Mouse (Mus musculus) CH12.LX (cell line): Measurements from ENCODE around the gene Atrip. TPM values are rescaled to one million over a fixed set of nuclear protein-coding genes. Genes with fewer than 3 reads are reported as not detected.

ENCODE experiments used
- DNase-seq: peaks from one replicate; pipeline ENCODE4 v3.0.0-alpha.2; 2013; ENCODE audit errors: extremely low read depth
- H3K27ac ChIP-seq: 2 replicates; pipeline ENCODE4 v1.5.1; 2012; ENCODE audit warnings: low read depth, mild to moderate bottlenecking, control low read depth, moderate library complexity; ENCODE audit not compliant: insufficient read depth
- H3K27me3 ChIP-seq: replicated peaks from 2 replicates; pipeline ENCODE3; 2012; ENCODE audit warnings: inconsistent platforms
- H3K36me3 ChIP-seq, 2 experiments: replicated peaks in 1 of 2; 2 replicates each; pipeline versions ENCODE3 to v1.6.1; 2012; ENCODE audit warnings: inconsistent platforms in 1 of 2, low read length in 1 of 2, mild to moderate bottlenecking in 1 of 2, mixed read lengths in 1 of 2, moderate library complexity in 1 of 2; ENCODE audit not compliant: control insufficient read depth in 1 of 2, insufficient read depth in 1 of 2
- H3K4me1 ChIP-seq, 2 experiments: 2 replicates each; pipeline ENCODE4 v1.6.1; 2012; ENCODE audit warnings: inconsistent platforms in 1 of 2, moderate library complexity in 1 of 2; ENCODE audit not compliant: insufficient read depth in 2 of 2, control insufficient read depth in 1 of 2
- H3K4me2 ChIP-seq: 2 replicates; pipeline ENCODE4 v1.6.1; 2012; ENCODE audit warnings: low read depth, mild to moderate bottlenecking, control low read depth; ENCODE audit not compliant: poor library complexity, insufficient read depth, severe bottlenecking
- H3K4me3 ChIP-seq, 3 experiments: fragments of 150-350 bp in 1 of 3; sonication (generic) in 1 of 3; replicated peaks in 1 of 3; 2 replicates each; pipeline versions ENCODE3 to v1.5.1; 2011 to 2012; ENCODE audit warnings: low read depth in 2 of 3, low read length in 2 of 3, mild to moderate bottlenecking in 2 of 3, moderate library complexity in 2 of 3, control low read depth in 1 of 3, improper control_type of control experiment in 1 of 3, inconsistent platforms in 1 of 3, mixed read lengths in 1 of 3; ENCODE audit not compliant: poor library complexity in 1 of 3
- H3K79me2 ChIP-seq: replicated peaks from 2 replicates; pipeline ENCODE4 v1.6.1; 2012; ENCODE audit warnings: mild to moderate bottlenecking, moderate library complexity; ENCODE audit not compliant: control insufficient read depth, poor library complexity, insufficient read depth, severe bottlenecking; ENCODE audit errors: extremely low read depth
- H3K9ac ChIP-seq: 2 replicates; pipeline ENCODE4 v1.6.1; 2012; ENCODE audit warnings: low read depth, mild to moderate bottlenecking, control low read depth, moderate library complexity; ENCODE audit not compliant: insufficient read depth
- H3K9me3 ChIP-seq: replicated peaks from 2 replicates; pipeline ENCODE3; 2012; ENCODE audit warnings: low read length, inconsistent platforms, mixed read lengths
- BHLHE40 ChIP-seq: IDR thresholded peaks from 2 replicates; pipeline ENCODE4 v1.6.1; 2011; ENCODE audit warnings: mild to moderate bottlenecking, low read depth, low read length, improper control_type of control experiment
- CHD1 ChIP-seq: IDR thresholded peaks from 2 replicates; pipeline ENCODE4 v1.6.1; 2012; ENCODE audit warnings: low read depth, low read length, improper control_type of control experiment, inconsistent platforms
- CTCF ChIP-seq, 2 experiments: IDR thresholded peaks in 1 of 2; conservative IDR thresholded peaks in 1 of 2; 2 replicates each; pipeline ENCODE4 v1.5.1; 2011 to 2012; ENCODE audit warnings: low read depth in 2 of 2, low read length in 2 of 2, improper control_type of control experiment in 1 of 2, inconsistent platforms in 1 of 2, mild to moderate bottlenecking in 1 of 2, moderate library complexity in 1 of 2
- EP300 ChIP-seq: IDR thresholded peaks from 2 replicates; pipeline ENCODE4 v1.6.1; 2011; ENCODE audit warnings: low read length, improper control_type of control experiment
- JUN ChIP-seq: IDR thresholded peaks from 2 replicates; pipeline ENCODE4 v1.6.1; 2011; ENCODE audit warnings: low read depth, mild to moderate bottlenecking, low read length, improper control_type of control experiment, moderate library complexity; ENCODE audit not compliant: insufficient read depth
- KAT2A ChIP-seq: IDR thresholded peaks from 2 replicates; pipeline ENCODE4 v1.6.1; 2012; ENCODE audit warnings: low read length, improper control_type of control experiment, inconsistent platforms; ENCODE audit not compliant: insufficient replicate concordance
- MAX ChIP-seq: IDR thresholded peaks from 2 replicates; pipeline ENCODE4 v1.6.1; 2011; ENCODE audit warnings: low read length, improper control_type of control experiment
- MAZ ChIP-seq: IDR thresholded peaks from 2 replicates; pipeline ENCODE4 v1.6.1; 2012; ENCODE audit warnings: low read depth, mild to moderate bottlenecking, inconsistent platforms, low read length, improper control_type of control experiment, moderate library complexity
- MEF2A ChIP-seq: IDR thresholded peaks from 2 replicates; pipeline ENCODE4 v1.6.1; 2014; ENCODE audit warnings: low read depth, mild to moderate bottlenecking, inconsistent platforms, low read length, improper control_type of control experiment, borderline replicate concordance
- NRF1 ChIP-seq: IDR thresholded peaks from 2 replicates; pipeline ENCODE4 v1.6.1; 2014; ENCODE audit warnings: low read depth, mild to moderate bottlenecking, inconsistent platforms, low read length, improper control_type of control experiment, moderate library complexity
- PAX5 ChIP-seq: IDR thresholded peaks from 2 replicates; pipeline ENCODE4 v1.6.1; 2012; ENCODE audit warnings: low read length, inconsistent platforms, mixed read lengths
- RCOR1 ChIP-seq: conservative IDR thresholded peaks from 2 replicates; pipeline ENCODE4 v1.6.1; 2012; ENCODE audit warnings: low read depth, mild to moderate bottlenecking, inconsistent platforms, low read length, improper control_type of control experiment
- SIN3A ChIP-seq: IDR thresholded peaks from 2 replicates; pipeline ENCODE4 v1.6.1; 2012; ENCODE audit warnings: low read length, improper control_type of control experiment, inconsistent platforms
- UBTF ChIP-seq: IDR thresholded peaks from 2 replicates; pipeline ENCODE4 v1.6.1; 2012; ENCODE audit warnings: low read depth, mild to moderate bottlenecking, inconsistent platforms, low read length, improper control_type of control experiment, moderate library complexity
- USF2 ChIP-seq: conservative IDR thresholded peaks from 2 replicates; pipeline ENCODE4 v1.6.1; 2011; ENCODE audit warnings: low read depth, low read length, improper control_type of control experiment
- ZC3H11A ChIP-seq: IDR thresholded peaks from 2 replicates; pipeline ENCODE4 v1.6.1; 2012; ENCODE audit warnings: low read depth, mild to moderate bottlenecking, inconsistent platforms, low read length, improper control_type of control experiment
- ZKSCAN1 ChIP-seq: IDR thresholded peaks from 2 replicates; pipeline ENCODE4 v1.6.1; 2012; ENCODE audit warnings: low read depth, inconsistent platforms, low read length, improper control_type of control experiment, borderline replicate concordance
- dilution Hi-C: fragments of 300-500 bp; cut with MboI; formaldehyde crosslinking; loops from 2 replicates; pipeline ENCODE4 v1.14.3; 2020; ENCODE audit warnings: low sequenced_read_pairs; ENCODE audit not compliant: extremely low pct_unique_long_range_greater_than_20kb, extremely low pct_ligation_motif_present
- in situ Hi-C: fragments of 300-500 bp; cut with MboI; formaldehyde crosslinking; loops from 3 replicates; pipeline ENCODE4 v1.14.3; 2019; ENCODE audit warnings: low sequenced_read_pairs, low pct_ligation_motif_present, low pct_unique_long_range_greater_than_20kb, mixed read lengths
- polyA plus RNA-seq: library from polyadenylated mRNA; unstranded; fragments of >175 nt; gene quantifications from 2 replicates; pipeline ENCODE4 v1.2.1, GENCODE M21; 2012; ENCODE audit warnings: low read depth; ENCODE audit not compliant: insufficient read length
- total RNA-seq, 2 experiments: library from RNA; depleted of rRNA; stranded (reverse); fragments of 300-350 nt in 1 of 2; fragments of >200 nt in 1 of 2; gene quantifications; 2 replicates each; pipeline ENCODE4 v1.2.3; 2012 to 2014

Atrip gene
- total and polyA plus RNA-seq, 3 experiments = 17.6 to 24.1 (median 18.0) TPM

DNA sequence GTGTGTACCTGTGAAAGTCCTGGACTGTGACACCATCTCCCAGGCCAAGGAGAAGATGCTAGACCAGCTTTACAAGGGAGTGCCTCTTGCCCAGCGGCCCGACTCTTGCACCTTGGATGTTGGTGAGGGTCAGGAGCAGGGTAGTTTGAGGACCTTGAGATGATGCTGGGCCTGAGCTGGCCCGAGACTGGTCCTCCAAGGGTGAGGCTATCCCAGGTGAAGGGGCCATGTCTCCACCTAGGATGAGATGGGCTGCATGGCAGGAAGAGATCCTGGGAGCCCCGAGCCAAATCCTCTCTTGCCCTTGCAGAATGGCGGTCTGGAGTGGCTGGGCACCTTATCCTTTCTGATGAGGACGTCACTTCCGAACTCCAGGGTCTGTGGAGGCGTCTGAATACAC is 39.4 kb upstream of the Atrip start:
- no peaks in the 10 kb centered on the region for H3K9me3 ChIP-seq
- no peak overlapping the region for H3K9ac ChIP-seq
- no peak overlapping the region for H3K4me2 ChIP-seq
- H3K27me3 ChIP-seq = peaks cover 82% of the 10 kb centered on the region
- H3K36me3 ChIP-seq = no peaks in the 10 kb centered on the region
- no peak overlapping the region for H3K27ac ChIP-seq
- no peak overlapping the region for H3K4me3 ChIP-seq
- H3K4me1 ChIP-seq = peaks cover 5 to 8% of the 10 kb centered on the region in 2 experiments; a peak in 3 of 4 replicates
- no peak for DNase-seq
- H3K79me2 ChIP-seq = no peaks in the 10 kb centered on the region
- no peak for TF ChIP-seq MAZ
- TF ChIP-seq KAT2A = no peak
- TF ChIP-seq CHD1 = no peak
- TF ChIP-seq MEF2A = no peak
- no peak for TF ChIP-seq USF2
- TF ChIP-seq CTCF (conservative IDR thresholded peaks at IDR 0.05 in 1 of 2, IDR thresholded peaks at IDR 0.05 in 1 of 2; ENCODE audit: low read depth in 2 of 2, low read length in 2 of 2) = no peak
- no peak for TF ChIP-seq ZKSCAN1
- TF ChIP-seq EP300 = no peak
- TF ChIP-seq PAX5 = no peak
- TF ChIP-seq NRF1 = no peak
- in situ Hi-C loops = no loop called here
- dilution Hi-C loops = no loop called here

- dilution Hi-C loops (no loop called here), in situ Hi-C loops (no loop called here)
- no peaks in the 10 kb centered on the region for H3K9me3 ChIP-seq
- H3K79me2 ChIP-seq = no peaks in the 10 kb centered on the region
- H3K27me3 ChIP-seq = peaks cover 90% of the 10 kb centered on the region
- TF ChIP-seq BHLHE40 (no peak), KAT2A (no peak), ZC3H11A (no peak), RCOR1 (no peak), CTCF (conservative IDR thresholded peaks at IDR 0.05 in 1 of 2, IDR thresholded peaks at IDR 0.05 in 1 of 2; ENCODE audit: low read depth in 2 of 2, low read length in 2 of 2) (no peak), JUN (no peak), UBTF (no peak), MAX (no peak), SIN3A (no peak)
- no peaks in the 10 kb centered on the region for H3K4me1 ChIP-seq
- no peaks in the 10 kb centered on the region for H3K36me3 ChIP-seq
- H3K4me3 ChIP-seq = no peak overlapping the region
- no peak overlapping the region for H3K9ac ChIP-seq
- H3K27ac ChIP-seq = no peak overlapping the region
- no peak overlapping the region for H3K4me2 ChIP-seq
- no peak for DNase-seq
These were observed 37.7 kb upstream of the Atrip start for GRCm38 (mm10) chr9:109111591-109111990.
